Mouse (Mus musculus): ENCODE results near the gene Serpina9.
"Not testable (repeated sequence)": the region's sequence is repeated elsewhere in the genome, so short reads cannot be mapped to it uniquely, and the experiment has no call there.

Serpina9 gene

GRCm38 (mm10) chr12:103989514-103989767, 24.1 kb downstream of the Serpina9 start:
- DNase-seq, result no peak

GRCm38 (mm10) chr12:103988754-103989513, 24.6 kb downstream of the Serpina9 start:
- no peak for DNase-seq

DNA sequence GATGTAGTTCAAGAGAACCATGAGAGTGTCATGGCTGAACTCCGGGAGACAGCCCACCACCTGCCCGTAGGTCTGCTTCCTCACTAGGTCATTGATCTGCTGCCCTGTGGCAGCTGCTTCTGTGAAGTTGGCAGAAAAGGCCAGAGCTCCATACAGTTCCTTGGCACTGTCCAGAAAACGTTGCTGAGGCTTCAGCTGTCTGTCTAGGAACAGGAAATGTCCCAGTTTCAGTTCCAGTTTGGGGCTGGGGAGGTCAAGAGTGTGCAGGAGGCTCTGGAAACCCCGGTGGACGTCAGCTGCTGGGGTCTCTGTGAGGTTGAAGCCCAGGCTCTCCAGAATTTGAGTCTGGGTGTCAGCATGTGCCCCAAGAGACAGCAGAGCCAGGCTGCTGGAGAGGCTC, 27.7 kb downstream of the Serpina9 start:
- DNase-seq, result no peak

GRCm38 (mm10) chr12:103984935-103985334, 28.6 kb downstream of the Serpina9 start:
- DNase-seq, result peak; percentile 76

- no peak for DNase-seq
These were observed 31.8 kb downstream of the Serpina9 start for GRCm38 (mm10) chr12:103981646-103982360.

DNA sequence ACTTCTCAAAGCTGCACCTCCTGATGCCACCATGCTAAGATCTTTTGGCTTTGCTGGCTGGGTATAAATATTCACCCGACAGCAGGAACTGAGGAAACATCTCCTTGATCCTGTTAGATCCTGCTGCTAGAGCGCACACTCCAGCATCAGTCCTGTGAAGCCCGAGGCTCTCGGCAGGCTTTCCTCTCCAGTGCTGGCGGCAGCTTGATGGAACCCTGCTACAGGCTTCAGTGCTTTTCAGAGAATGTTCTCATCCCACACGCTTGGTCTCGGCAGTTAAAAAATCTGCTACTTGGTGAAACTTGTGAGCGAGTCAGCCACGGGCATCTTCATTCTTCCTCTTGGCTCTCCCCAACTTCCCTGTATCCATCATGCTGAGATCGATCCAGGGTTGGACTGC, 35.3 kb downstream of the Serpina9 start:
- DNase-seq, result no peak

- DNase-seq, result peak; percentile 37
These were observed 35.7 kb downstream of the Serpina9 start for GRCm38 (mm10) chr12:103977846-103978245.

DNA sequence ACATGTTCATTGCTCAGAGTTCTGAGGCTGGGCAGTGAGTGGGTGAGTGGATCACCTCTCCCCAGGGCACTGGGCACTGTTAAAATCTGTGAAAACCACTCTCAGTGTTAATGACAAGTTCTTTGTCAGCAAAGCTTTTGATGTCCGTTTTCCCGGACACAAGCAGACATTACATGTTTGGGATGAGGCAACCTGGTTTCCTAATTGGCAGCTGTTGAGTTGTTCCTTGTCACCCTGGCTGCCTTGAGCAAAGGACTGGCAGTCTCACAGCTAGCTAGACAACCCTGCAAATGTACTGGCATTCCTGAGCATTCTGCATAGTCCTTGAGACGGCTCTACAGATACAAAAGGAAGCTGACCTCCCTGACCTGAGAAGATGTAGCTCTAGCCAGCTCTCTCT, 36.5 kb downstream of the Serpina9 start:
- no peak for DNase-seq

- DNase-seq, result no peak
These were observed 42.5 kb downstream of the Serpina9 start for GRCm38 (mm10) chr12:103971080-103971479.

- no peak for DNase-seq
These were observed 43.9 kb downstream of the Serpina9 start for GRCm38 (mm10) chr12:103969577-103970116.

- no peak for DNase-seq
These were observed 46.8 kb downstream of the Serpina9 start for GRCm38 (mm10) chr12:103966761-103967160.

GRCm38 (mm10) chr12:103963288-103963687, 50.3 kb downstream of the Serpina9 start:
- DNase-seq, result no peak

DNA sequence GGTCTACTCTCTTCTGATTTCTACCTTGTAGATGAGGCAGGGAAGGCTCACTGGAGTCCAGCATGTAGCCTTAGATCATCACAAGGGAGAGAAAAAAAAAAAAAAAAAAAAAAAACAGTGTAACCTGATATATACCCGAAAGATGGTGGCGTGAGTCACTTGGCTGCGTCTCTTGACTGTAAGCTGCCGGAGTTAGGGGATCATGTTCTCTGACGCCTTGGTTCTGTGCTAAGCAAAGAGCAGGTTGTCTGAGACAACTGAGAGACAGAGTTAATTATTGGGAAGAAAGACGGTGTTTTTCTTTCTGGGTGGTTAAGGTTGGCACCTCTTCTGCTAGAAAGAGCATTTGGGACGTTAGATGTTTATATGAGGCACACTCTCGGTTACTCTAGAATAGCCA, 50.7 kb downstream of the Serpina9 start:
- no peak for DNase-seq

GRCm38 (mm10) chr12:103962337-103962736, 51.2 kb downstream of the Serpina9 start:
- no peak for DNase-seq

GRCm38 (mm10) chr12:103961716-103962115, 51.8 kb downstream of the Serpina9 start:
- DNase-seq, result no peak

GRCm38 (mm10) chr12:103958798-103959197, 54.8 kb downstream of the Serpina9 start, which contains the start of gene Serpina1e:
Gene Serpina1e, minus strand, starts transcription at chr12:103958975.
- DNase-seq, result no peak

DNA sequence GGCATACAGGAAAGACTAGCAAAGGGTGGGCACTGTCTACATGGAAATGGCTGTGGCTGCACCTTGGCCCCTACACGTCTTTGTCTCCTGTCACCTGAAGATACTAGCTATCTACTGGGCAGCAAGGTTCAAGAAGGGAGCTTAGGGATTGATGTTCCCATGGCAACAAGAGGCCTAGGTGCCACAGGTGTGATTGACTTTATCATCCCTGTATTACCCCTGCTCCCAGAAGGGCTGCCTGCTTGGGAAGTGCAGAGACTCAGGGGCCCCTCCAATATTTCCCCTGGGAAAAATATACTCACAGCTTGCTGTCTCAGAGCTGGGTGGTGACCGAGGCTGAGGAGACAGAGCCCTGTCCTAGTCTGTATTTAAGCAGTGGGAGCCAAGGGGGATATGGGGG, 57.0 kb downstream of the Serpina9 start:
- DNase-seq, result not testable (repeated sequence)

DNA sequence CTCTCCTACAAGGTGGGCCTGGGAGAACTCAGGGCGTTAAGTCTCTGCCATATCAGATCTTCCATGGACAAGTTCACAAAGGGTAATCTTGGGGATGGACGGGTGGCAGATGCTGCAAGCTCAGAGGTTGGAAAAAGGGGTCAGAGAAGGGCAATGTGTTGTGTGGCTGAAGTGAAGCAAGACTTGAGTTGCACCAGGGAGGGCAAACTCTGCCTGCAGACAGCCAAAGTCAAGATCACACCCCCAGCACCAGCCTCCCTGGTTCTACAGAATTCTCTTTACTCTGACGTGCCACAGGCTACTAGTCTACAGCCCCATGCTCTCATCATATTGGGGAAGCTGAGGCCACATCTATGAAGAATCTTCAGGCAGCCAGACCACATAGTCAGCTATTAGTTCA, 60.6 kb downstream of the Serpina9 start:
- not testable (repeated sequence) for DNase-seq

DNA sequence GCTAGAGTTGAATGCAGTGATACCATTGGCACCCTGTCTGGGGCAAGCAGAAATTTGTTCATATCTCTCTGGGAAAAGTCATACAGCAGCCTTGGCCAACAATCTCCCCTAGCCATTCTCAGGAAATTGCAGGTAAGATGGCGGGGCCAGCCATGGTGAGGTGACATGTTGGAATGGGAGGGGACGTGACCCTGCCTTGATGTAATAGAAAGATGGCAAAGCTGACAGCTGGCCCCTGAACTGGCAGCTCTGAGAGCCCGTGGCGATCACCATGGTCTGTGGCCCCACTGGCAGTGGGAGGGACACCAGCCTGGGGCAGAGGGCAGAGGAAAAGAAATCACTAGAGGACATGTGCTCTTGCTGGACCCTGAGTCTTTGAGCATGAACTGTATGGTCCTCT, 67.3 kb downstream of the Serpina9 start:
- no peak for DNase-seq
